Mouse (Mus musculus): ENCODE data around the gene Rmi2. TPM values are rescaled to one million over a fixed set of nuclear protein-coding genes. Genes with fewer than 3 reads are reported as not detected.
A peak's percentile ranks its signal among the peaks of the same experiment; 100 is the strongest.
"Not testable (repeated sequence)": the region's sequence is repeated elsewhere in the genome, so short reads cannot be mapped to it uniquely, and the experiment has no call there.

Gene Rmi2
- 0.31 and 0.66 TPM in 2 replicates for polyA plus RNA-seq (2012; rRNA removed)

DNA sequence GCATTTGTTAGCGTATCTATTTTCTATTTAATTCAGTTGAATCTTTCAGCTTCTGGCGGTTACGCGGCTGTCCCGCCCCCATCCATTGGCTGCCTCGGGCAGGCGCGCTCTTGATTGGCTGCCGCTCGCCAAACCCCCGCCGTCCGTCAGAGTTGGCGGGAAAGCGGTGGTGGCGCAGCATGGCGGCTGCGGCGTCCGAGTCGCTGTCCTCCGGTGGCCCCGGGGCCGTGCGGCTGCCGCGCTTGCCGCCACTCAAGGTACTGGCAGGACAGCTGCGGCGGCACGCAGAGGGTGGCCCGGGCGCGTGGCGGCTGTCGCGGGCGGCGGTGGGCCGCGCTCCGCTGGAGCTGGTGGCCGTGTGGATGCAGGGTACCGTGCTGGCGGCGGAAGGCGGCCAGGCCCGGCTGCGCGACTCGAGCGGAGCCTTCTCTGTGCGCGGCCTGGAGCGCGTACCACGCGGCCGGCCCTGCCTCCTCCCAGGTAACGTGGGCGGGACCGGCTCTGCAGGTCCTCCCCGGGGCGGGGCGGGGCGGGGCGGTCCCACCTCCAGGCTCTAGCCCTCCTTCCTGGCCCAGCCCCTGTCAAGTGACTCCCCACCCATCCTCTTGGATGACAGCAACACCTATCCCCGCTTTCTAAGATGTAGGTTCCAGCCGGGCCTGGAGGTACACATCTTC lies at the start of gene Rmi2:
TSS of gene Rmi2 (plus strand) at position 149 of the 677 bp plus-strand sequence.
- DNase-seq (ENCODE audit: low spot score): peak; percentile 68

DNA sequence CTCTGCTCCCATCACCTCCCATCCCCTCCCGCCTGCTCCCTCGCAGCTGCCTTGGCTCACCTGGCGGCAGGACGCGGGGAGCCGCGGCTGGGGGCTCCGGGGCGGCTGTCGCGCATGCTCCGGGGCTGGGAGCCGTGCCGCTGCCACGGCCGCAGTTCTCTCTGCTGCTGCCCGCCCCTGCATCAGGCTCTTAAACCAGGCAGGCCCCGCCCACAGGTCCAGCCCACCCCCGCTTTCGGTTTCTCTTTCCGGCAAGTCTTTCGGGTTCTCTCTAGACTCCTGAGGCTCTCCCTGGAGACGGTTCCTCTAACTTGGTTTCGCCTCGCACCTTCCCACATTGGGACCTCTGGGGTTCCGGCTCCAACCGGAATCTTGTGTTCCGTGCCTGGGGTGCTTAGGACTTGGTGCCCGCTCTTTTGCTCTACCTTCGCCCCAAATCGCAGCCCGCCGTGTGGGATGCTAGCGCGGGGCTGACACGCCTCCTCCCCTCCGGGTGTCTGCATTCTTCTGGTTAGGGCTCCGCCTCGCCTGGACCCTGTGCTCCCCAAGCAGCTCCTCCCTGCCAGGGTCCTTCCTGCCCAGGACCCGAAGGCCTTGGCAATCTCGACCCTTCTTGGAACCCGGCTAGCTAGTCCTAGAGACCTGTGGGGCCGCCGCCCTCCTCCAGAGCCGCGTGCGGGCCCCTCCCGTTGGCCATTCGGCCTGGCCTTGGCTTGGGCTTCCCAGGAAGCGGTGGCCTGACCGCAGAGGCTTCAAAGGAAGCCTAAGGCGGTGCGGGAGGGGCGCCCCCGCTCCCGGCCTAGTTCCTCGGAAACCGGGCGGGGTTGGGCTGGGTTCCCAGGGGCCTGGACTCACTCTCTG lies 49.3 kb upstream of the Rmi2 start, which contains the start of gene Socs1:
TSS of gene Socs1 (minus strand) at position 166 of the 861 bp plus-strand sequence.
- peak; percentile 79 for DNase-seq (ENCODE audit: low spot score)

DNA sequence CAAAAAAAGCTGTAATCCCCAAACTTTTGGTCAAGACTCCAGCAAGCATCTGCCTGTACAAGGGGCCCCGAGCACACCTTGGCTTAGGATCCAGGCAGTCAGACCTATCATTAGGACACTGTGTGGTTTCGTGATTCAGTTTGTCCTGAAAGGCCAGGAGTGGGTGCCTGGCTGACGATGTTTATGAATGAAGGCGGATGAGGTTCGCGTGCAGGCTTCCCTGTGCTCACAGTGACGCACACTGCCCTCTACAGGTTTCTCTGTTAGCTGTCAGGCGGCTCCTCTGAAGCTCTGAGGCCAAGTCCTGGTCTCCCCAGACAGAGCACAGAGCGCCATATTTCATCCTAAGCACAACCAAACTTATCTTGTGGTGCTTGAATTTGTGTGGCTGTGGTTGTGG lies 48.6 kb upstream of the Rmi2 start:
- DNase-seq (ENCODE audit: low spot score): peak; percentile 43

DNA sequence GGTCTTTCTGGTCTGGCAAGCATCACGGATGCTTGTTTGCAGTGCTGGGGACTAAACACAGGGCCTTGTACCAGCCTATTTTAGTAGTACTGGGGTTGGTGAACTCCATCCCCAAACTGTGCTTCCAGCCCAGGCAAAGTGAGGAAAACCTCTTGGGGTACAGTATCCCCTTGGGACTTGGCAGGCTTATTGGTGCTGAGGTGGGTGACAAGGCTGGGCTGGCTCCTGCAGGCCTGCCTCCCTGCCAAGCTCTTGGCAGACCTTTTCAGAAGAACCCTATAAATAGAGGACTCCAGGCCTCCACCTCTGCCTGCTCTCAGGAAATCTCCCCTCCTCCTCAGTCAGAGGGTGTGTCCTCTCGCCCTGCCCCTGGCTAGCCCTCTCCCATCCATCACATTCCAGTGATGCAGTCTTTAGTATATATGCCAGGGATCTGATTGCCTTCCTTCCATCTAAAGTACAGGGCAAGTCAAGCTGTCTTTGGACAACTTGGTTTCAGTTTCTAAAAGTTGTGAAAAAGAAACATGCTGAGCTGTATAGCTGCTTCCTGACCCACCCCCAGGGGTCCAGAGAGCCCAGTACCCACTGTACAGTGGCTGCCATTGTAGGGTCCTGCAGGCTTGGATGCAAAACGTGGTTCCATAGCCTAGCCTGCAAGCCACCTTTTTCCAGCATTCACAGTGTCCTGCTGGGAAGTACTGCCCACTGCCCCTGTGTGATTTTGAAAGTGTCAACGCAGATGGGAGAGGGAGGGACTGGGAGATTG lies 47.9 kb upstream of the Rmi2 start:
- no peak for DNase-seq (ENCODE audit: low spot score)

DNA sequence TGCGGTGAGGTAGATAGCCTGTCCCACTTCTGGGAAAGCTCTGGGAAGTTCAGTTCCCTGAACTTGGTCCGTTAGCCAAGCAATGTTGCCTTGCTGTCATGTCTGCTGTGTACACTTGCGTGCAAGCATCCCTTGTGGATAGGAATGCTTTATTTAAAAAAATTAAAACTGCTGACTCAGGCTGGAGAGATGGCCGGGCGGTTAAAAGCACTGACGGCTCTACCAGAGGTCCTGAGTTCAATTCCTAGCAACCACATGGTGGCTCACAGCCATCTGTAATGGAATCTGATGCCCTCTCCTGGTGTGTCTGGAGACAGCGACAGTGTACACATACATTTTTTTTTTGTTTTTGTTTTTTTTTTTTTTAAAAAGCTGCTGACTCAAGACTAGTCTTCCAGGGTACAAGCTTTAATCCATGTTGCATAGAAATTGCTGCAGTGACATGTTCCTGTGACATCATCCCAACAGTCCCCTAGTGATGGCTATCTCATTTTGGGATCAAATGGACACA lies 47.3 kb upstream of the Rmi2 start:
- no peak for DNase-seq (ENCODE audit: low spot score)

DNA sequence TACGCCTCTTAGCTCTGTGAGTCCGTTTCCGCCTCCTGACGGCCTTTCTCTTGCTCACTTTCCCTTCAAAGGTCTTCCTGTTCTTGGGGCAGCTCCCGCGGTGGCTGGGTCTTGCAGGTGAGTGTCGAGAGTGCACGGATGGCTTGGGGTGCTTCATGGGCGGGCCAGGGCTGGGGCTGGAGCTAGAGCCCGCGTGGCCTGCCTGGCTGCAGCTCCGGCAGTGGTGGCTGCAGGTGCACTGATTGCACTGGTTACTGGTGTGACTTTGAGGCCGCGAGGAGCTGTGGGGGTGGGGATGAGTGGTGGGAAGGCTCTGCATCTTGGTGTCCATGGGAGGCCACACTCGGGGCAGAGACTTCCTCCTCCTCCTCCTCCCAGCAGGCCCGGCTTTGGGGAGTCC lies 46.6 kb upstream of the Rmi2 start, which contains the start of gene Tnp2:
TSS of gene Tnp2 (minus strand) at position 390 of the 400 bp plus-strand sequence.
- no peak for DNase-seq (ENCODE audit: low spot score)

DNA sequence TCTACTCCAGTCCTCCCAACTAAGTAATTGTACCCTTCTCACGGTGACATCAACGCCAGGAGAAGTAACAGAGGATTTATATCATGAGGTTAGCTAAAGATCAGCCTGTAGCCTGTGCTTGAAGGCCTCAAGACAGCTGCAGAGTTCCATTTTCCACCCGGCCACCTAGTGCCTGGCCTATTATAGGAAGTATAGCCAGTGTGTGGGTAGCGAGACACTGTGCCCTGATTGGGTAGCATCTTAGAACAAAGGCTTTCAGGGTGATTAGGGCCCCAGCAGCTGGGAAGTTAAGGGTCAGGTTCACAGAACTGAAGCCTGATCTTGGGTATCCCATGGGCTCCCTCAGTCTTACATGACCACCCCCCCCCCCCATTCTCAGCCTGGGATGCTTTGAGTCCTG lies 46.0 kb upstream of the Rmi2 start:
- DNase-seq (ENCODE audit: low spot score): no peak

DNA sequence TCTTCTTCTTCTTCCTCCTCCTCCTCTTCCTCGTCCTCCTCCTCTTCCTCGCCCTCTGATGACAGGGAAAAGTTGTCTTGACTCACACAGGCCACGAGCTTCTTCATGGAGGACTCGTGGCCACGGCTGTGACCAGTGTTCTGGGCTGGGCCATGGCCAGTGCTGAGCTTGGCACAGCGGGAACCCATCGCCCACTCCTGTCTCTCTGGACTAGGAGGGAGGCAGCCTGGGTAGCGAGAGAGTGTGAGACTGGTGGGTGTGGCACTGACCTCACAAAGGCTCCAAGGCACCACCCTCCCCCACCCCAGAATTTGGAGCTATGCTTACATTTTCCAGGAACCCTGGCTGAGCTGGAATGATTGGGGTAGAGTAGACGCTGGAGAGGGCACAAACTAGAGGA lies 44.2 kb upstream of the Rmi2 start, which contains the start of gene Prm3:
TSS of gene Prm3 (minus strand) at position 213 of the 400 bp plus-strand sequence.
- no peak for DNase-seq (ENCODE audit: low spot score)

DNA sequence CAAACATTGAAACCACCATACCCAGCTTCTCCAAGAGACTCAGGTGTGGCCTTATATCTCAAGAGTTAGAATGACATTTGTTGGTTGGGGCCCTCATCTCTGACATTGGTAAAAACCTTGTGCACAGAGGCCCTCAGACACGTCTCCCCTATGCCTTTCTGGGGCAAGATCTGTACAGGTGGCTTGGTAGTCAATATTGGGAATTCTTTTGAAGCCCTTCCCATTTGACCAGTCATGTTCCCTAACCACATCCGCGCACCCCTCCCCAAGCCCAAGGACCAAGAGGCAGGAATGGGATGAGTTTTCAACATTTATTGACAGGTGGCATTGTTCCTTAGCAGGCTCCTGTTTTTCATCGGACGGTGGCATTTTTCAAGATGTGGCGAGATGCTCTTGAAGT lies 38.8 kb upstream of the Rmi2 start, which contains the start of gene Prm2:
TSS of gene Prm2 (minus strand) at position 101 of the 400 bp plus-strand sequence.
- no peak for DNase-seq (ENCODE audit: low spot score)

DNA sequence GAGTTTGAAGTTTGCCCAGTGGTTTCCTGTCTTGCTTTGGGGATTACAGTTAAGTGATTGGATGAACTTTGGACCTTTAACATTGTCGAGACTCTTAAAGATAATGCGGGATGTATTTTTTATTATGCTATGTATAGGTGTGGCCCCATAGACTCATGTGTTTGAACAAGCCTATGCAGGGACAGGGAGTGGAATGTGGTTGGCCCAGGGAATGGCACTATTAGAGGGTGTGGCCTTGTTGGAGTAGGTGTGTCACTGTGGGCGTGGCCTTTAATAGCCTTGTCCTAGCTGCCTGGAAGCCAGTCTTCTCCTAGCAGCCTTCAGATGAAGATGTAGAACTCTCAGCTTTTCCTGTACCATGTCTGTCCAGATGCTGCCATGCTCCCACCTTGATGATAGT lies 32.4 kb upstream of the Rmi2 start:
- DNase-seq (ENCODE audit: low spot score): not testable (repeated sequence)

DNA sequence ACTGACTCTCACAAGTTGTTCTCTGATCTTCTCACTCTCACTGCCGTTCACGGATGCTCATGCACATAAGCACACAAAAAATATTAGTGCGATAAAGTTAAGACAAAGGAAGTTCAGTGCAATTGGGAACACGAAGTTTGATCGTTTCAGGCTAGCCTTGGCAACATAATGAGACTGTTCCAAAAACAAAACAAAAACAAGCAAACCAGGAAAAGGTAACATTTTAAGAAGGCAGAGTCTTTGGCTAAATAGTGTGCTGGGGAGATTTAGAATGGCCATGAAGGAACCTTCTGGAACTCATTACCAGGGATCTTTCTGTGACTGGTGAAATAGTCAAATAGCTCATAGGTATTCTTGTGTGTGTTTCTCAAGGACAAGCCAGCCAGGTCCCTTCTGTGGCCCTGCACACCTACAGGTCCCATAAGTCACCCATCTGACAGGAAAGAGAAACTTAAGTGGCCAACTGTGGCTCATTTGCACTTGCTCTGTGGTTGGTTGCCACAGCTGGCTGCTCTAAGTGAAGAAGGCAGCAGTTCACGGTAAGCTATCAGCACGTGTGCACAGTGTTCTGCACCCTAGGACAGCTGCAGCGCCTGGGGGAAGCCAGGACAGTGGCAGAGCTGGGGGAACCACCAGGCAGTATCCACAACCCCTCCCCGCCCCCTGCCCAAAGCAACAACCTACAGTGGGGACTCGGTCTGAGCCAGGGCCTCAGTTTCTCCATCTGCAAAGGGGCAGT lies 28.9 kb upstream of the Rmi2 start, which contains the start of gene Prm1:
TSS of gene Prm1 (minus strand) at position 51 of the 739 bp plus-strand sequence.
- no peak for DNase-seq (ENCODE audit: low spot score)

DNA sequence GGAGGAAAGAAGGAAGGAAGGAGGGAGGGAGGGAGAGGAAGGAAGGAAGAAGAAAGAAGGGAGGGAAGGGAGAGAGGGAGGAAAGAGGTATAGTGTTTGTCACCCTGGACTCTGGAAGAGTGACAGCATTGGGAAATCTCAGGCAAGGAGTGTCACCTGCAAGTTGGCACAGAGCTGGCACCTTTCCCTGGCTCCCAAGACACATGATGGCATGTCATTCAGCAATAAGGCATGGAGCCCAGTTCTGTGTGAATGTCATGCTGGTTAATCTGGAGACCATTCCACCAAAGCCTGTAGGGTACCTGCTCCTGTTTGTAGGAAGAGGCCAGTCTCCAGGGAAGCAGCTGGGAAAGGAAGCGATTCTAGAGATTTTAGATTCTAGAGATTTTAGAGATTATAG lies 24.5 kb upstream of the Rmi2 start:
- DNase-seq (ENCODE audit: low spot score): no peak

DNA sequence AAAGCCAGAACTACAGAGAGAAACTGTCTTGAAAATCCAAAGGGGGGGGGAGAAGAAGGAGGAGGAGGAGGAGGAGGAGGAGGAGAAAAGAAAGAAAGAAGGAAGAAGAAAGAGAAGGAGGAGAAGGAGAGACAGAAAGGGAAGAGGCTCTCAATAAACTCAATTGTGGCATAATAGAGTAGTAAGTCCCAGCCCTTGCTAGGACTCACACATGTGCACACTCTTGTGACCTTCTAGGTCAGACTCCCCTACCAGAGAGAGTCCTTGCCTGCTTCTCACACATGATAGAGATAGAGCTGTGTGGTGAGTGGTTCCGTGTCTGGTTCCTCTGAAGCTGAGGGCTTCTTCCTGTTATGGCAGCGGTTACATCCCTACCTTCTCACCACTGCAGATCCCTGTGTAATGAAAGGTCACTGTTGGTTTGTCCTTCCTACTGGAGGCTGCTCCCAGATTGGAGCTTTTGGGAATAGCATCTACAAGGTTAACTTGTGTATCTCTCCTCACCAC lies 21.9 kb upstream of the Rmi2 start, which contains the start of gene Gm11172:
TSS of gene Gm11172 (plus strand) at position 51 of the 507 bp plus-strand sequence.
- DNase-seq (ENCODE audit: low spot score): no peak

DNA sequence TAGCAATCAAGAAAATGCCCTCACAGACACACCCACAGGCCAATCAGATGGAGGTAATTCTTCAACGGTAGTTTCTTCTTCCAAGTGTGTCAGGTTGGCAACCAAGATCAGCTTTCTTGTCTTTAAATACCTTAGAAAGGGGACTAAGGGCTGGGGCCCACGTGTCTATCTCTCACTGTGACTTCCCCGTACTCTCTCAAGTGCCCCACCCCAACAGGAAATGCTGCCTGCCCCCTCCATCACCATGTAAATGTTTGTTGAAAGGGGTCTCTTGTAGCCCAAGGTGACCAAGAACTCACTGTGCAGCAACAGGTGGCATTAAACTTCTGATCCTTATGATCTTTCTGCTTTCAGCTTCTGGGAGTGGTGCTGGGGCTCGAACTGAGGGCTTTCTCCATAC lies 21.1 kb upstream of the Rmi2 start:
- no peak for DNase-seq (ENCODE audit: low spot score)

DNA sequence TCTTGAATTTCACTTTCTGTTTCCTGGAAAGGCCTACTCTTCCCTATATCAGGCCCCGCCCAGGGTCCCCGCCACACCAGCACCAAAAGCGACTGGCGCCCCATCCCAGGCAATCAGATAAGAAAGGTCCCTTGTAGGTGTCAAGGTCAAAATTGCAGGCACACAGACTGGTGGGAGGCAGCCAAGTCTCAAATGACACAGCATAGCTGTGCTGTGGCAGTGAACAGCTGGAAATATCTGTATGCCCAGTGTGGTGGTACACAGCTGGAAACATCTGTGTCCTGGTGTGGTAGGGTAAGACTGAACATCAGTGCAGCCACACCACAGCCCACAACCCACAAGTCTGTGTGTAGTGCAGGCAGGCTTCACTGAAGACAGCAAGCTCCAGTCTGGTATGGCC lies 20.0 kb upstream of the Rmi2 start:
- DNase-seq (ENCODE audit: low spot score): no peak

DNA sequence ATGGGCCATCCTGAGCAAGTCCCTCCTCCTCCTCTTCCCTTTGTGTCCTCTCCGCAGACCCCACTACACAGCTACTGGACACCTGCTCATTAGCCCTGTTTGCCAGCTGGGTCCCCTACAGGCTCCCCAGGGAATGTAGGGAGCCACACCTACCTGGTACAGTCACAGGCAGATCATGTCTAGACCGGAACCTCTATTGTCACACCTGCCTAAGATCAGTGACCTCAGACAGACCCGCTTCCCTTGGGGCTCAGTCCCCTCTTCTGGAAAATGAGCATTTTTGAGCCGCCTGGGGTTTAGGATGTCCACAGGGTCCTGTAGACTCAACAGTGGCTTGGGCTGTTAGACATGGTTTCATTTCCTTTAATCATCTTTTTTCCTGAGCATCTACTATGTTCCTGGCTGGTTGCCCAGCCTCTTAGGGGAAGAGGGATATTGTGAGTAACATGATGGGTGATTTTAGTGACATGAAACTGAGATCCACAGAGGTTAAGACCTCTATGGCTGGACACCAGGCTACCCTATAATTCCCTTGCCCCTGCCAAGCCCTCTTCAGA lies 16.2 kb upstream of the Rmi2 start:
- DNase-seq (ENCODE audit: low spot score): no peak

DNA sequence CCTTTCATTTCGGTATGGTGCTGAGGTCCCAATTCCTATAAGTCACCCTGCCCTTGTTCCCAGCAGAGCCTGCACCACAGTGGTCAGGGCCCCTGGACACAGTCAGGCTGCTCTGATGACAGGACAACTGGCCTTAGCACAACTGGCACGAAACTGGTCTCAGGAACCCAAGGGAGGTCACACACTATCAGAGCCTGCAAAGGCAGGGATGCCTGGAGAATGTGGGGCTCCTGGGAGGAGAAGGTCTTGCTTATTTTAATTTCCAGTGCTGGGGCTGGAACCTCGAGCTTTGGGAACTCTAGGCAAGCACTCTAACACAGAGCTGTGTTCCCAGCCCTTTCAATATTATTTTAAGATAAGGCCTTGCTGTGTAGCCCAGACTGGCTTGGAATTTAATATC lies 14.9 kb upstream of the Rmi2 start:
- DNase-seq (ENCODE audit: low spot score): no peak

DNA sequence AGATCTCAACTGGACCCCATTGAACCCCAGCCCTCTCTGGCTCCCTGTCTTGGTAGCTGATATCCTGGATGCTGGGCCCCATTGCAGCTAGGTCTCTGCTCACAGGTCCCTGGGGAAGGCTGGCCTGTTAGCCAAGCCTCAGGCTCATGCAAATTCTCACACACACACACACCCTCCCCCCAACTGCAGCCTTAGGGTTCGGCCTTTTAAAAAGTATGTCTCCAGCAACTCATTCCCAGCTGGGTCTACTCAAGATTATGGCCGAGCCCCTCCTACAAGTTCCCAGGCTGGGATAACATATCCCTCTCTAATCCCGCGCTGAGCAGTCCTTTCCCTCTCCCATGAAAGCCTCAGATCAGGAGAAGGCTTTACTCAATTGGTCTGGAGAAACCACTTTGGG lies 13.5 kb upstream of the Rmi2 start:
- DNase-seq (ENCODE audit: low spot score): no peak

DNA sequence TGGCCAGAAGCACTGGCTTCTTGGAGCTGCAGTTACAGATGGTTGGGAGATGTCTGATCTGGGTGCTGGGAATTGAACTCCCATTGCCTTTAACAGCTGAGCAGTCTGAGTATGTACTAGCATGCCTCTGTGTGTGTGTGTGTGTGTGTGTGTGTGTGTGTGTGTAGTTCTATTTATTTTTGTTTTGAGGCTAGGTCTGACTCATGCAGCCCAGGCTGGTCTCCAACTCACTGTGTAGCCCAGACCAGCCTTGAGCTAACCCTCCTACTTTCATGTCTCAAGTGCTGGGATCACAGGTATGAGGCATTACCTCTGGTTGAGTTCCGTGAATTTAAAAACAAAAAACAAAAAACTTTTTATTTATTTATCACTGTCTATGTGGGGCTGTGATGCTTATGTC lies 10.3 kb upstream of the Rmi2 start:
- no peak for DNase-seq (ENCODE audit: low spot score)

DNA sequence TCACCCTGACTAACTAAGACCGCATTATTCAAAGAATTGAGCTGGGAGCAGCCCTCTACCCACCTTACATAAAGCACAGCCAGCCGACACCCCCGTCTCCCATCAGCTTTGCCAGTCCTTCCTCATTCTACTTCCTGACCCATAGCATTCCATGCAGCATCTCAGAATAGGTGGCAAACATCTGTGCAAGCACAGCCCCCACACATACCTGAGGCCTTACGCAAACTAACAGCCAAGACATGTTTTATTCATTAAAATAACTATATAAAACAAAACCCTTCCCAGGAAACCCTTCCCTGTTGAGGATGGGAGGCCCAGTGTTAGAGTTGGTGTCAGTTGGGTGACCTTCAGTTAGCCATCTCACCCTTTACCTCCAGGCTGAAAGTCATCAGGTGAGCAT lies 9.0 kb upstream of the Rmi2 start:
- DNase-seq (ENCODE audit: low spot score): no peak

Data from urinary bladder, adult 2 months (tissue).